Mouse (Mus musculus): Measurements from ENCODE around the gene Pigk.

DNA sequence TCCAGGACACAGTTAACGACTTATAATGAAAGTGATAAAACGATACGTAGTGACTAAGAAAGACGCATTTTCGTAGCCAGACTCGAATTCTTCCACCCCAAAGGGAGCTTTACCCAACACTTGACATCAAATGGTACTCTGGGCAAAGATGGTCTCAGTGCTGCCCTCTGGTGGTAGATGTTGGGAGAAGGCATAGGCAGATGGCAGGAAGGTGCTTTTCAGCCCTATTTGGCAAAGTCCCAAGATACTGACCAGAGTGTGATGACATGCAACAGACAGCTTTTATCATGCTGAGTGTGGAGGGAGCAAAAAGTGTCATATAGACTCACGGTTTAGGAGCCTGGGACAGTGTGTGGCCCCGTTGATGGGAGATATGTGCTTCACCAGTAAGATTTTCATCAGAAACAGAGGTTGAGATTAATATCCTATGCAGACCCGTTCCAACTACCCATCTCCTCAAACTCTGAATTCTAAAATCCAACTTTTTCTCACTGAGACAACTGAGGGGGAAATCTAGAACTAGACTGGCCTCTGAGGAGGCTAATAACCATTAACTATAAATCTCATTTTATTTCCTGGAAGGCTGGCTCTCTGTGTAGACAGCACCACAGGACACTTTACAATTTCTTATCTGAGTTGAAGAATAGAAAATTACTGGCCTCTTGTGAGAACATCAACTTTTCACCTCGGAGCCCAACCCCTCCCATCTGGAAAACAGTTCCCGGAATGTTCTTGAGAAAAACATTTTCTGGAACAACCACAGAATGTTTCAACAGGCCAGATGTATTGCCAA is 244.7 kb downstream of the Pigk start:
- no peak for TF ChIP-seq EP300 (IDR thresholded peaks at IDR 0.05; ENCODE audit: low read depth)
- peak; percentile 86 for TF ChIP-seq CTCF (IDR thresholded peaks at IDR 0.05; ENCODE audit: low read depth)
